Mouse (Mus musculus) CD4-positive naive resting alpha-beta T cell, adult 76 days (primary cell): ENCODE results near the gene Scgb2b27. TPM values are rescaled to one million over a fixed set of nuclear protein-coding genes. Genes with fewer than 3 reads are reported as not detected.

Source experiments
- total RNA-seq: library from RNA; stranded (reverse); gene quantifications from one replicate; pipeline ENCODE4 v1.2.4, GENCODE M21; 2023

Scgb2b27 gene
- total RNA-seq = not detected

GRCm38 (mm10) chr7:34013842-34014241 lies at the start of gene Scgb2b27:
Scgb2b27 (minus strand) TSS chr7:34013942.

GRCm38 (mm10) chr7:34021183-34021582 lies 7.4 kb upstream of the Scgb2b27 start, which contains the start of gene Scgb1b27:
Scgb1b27 (plus strand) TSS chr7:34021483.

Other genes with a start within 250 kb of the Scgb2b27 start
- gene Scgb2b26, start 68.9 kb downstream of the Scgb2b27 start, total RNA-seq = not detected
- gene Scgb1b27, start 7.5 kb upstream of the Scgb2b27 start, total RNA-seq = not detected
- not detected for gene Scgb1b30, start 81.5 kb upstream of the Scgb2b27 start, total RNA-seq
- gene Wtip, start 119.3 kb upstream of the Scgb2b27 start, total RNA-seq = not detected
- 79.6 TPM for gene Uba2, start 155.7 kb upstream of the Scgb2b27 start, total RNA-seq
- gene Pdcd2l, start 182.7 kb upstream of the Scgb2b27 start, total RNA-seq = 34.5 TPM
- 264 TPM for gene Gpi1, start 216.4 kb upstream of the Scgb2b27 start, total RNA-seq
- gene Gm6096, start 237.1 kb upstream of the Scgb2b27 start, total RNA-seq = not detected